Mouse (Mus musculus) CH12.LX (cell line): Measurements from ENCODE around the gene Serpine1. TPM values are rescaled to one million over a fixed set of nuclear protein-coding genes. Genes with fewer than 3 reads are reported as not detected.
A peak's percentile ranks its signal among the peaks of the same experiment; 100 is the strongest.

Source experiments
- DNase-seq: peaks from one replicate; pipeline ENCODE4 v3.0.0-alpha.2; 2013; ENCODE audit errors: extremely low read depth
- H3K27ac ChIP-seq: 2 replicates; pipeline ENCODE4 v1.5.1; 2012; ENCODE audit warnings: low read depth, mild to moderate bottlenecking, control low read depth, moderate library complexity; ENCODE audit not compliant: insufficient read depth
- H3K27me3 ChIP-seq: replicated peaks from 2 replicates; pipeline ENCODE3; 2012; ENCODE audit warnings: inconsistent platforms
- H3K36me3 ChIP-seq, 2 experiments: replicated peaks in 1 of 2; 2 replicates each; pipeline versions ENCODE3 to v1.6.1; 2012; ENCODE audit warnings: inconsistent platforms in 1 of 2, low read length in 1 of 2, mild to moderate bottlenecking in 1 of 2, mixed read lengths in 1 of 2, moderate library complexity in 1 of 2; ENCODE audit not compliant: control insufficient read depth in 1 of 2, insufficient read depth in 1 of 2
- H3K4me1 ChIP-seq, 2 experiments: 2 replicates each; pipeline ENCODE4 v1.6.1; 2012; ENCODE audit warnings: inconsistent platforms in 1 of 2, moderate library complexity in 1 of 2; ENCODE audit not compliant: insufficient read depth in 2 of 2, control insufficient read depth in 1 of 2
- H3K4me2 ChIP-seq: 2 replicates; pipeline ENCODE4 v1.6.1; 2012; ENCODE audit warnings: low read depth, mild to moderate bottlenecking, control low read depth; ENCODE audit not compliant: poor library complexity, insufficient read depth, severe bottlenecking
- H3K4me3 ChIP-seq, 3 experiments: fragments of 150-350 bp in 1 of 3; sonication (generic) in 1 of 3; replicated peaks in 1 of 3; 2 replicates each; pipeline versions ENCODE3 to v1.5.1; 2011 to 2012; ENCODE audit warnings: low read depth in 2 of 3, low read length in 2 of 3, mild to moderate bottlenecking in 2 of 3, moderate library complexity in 2 of 3, control low read depth in 1 of 3, improper control_type of control experiment in 1 of 3, inconsistent platforms in 1 of 3, mixed read lengths in 1 of 3; ENCODE audit not compliant: poor library complexity in 1 of 3
- H3K79me2 ChIP-seq: replicated peaks from 2 replicates; pipeline ENCODE4 v1.6.1; 2012; ENCODE audit warnings: mild to moderate bottlenecking, moderate library complexity; ENCODE audit not compliant: control insufficient read depth, poor library complexity, insufficient read depth, severe bottlenecking; ENCODE audit errors: extremely low read depth
- H3K9ac ChIP-seq: 2 replicates; pipeline ENCODE4 v1.6.1; 2012; ENCODE audit warnings: low read depth, mild to moderate bottlenecking, control low read depth, moderate library complexity; ENCODE audit not compliant: insufficient read depth
- H3K9me3 ChIP-seq: replicated peaks from 2 replicates; pipeline ENCODE3; 2012; ENCODE audit warnings: low read length, inconsistent platforms, mixed read lengths
- BHLHE40 ChIP-seq: IDR thresholded peaks from 2 replicates; pipeline ENCODE4 v1.6.1; 2011; ENCODE audit warnings: mild to moderate bottlenecking, low read depth, low read length, improper control_type of control experiment
- CHD2 ChIP-seq: IDR thresholded peaks from 2 replicates; pipeline ENCODE4 v1.6.1; 2011; ENCODE audit warnings: low read length, improper control_type of control experiment
- E2F4 ChIP-seq: IDR thresholded peaks from 2 replicates; pipeline ENCODE4 v1.6.1; 2011; ENCODE audit warnings: low read depth, low read length, improper control_type of control experiment; ENCODE audit not compliant: insufficient replicate concordance
- ETS1 ChIP-seq: conservative IDR thresholded peaks from 2 replicates; pipeline ENCODE4 v1.6.1; 2012; ENCODE audit warnings: low read depth, mild to moderate bottlenecking, inconsistent platforms, low read length, improper control_type of control experiment, moderate library complexity
- GABPA ChIP-seq: IDR thresholded peaks from 2 replicates; pipeline ENCODE4 v1.6.1; 2012; ENCODE audit warnings: low read depth, low read length, improper control_type of control experiment, inconsistent platforms; ENCODE audit not compliant: insufficient replicate concordance
- MAFK ChIP-seq: IDR thresholded peaks from 2 replicates; pipeline ENCODE4 v1.6.1; 2011; ENCODE audit warnings: low read length, improper control_type of control experiment; ENCODE audit not compliant: insufficient replicate concordance
- MEF2A ChIP-seq: IDR thresholded peaks from 2 replicates; pipeline ENCODE4 v1.6.1; 2014; ENCODE audit warnings: low read depth, mild to moderate bottlenecking, inconsistent platforms, low read length, improper control_type of control experiment, borderline replicate concordance
- NRF1 ChIP-seq: IDR thresholded peaks from 2 replicates; pipeline ENCODE4 v1.6.1; 2014; ENCODE audit warnings: low read depth, mild to moderate bottlenecking, inconsistent platforms, low read length, improper control_type of control experiment, moderate library complexity
- POLR2A ChIP-seq: IDR thresholded peaks from 2 replicates; pipeline ENCODE4 v1.6.1; 2011; ENCODE audit warnings: low read depth, mild to moderate bottlenecking, improper control_type of control experiment, low read length
- RAD21 ChIP-seq: IDR thresholded peaks from 2 replicates; pipeline ENCODE4 v1.6.1; 2011; ENCODE audit warnings: low read depth, mild to moderate bottlenecking, low read length, improper control_type of control experiment, moderate library complexity
- TBP ChIP-seq: conservative IDR thresholded peaks from 2 replicates; pipeline ENCODE4 v1.6.1; 2011; ENCODE audit warnings: low read depth, low read length, improper control_type of control experiment
- USF1 ChIP-seq: IDR thresholded peaks from 2 replicates; pipeline ENCODE4 v1.6.1; 2014; ENCODE audit warnings: low read depth, mild to moderate bottlenecking, inconsistent platforms, low read length, improper control_type of control experiment
- ZC3H11A ChIP-seq: IDR thresholded peaks from 2 replicates; pipeline ENCODE4 v1.6.1; 2012; ENCODE audit warnings: low read depth, mild to moderate bottlenecking, inconsistent platforms, low read length, improper control_type of control experiment
- dilution Hi-C: fragments of 300-500 bp; cut with MboI; formaldehyde crosslinking; loops from 2 replicates; pipeline ENCODE4 v1.14.3; 2020; ENCODE audit warnings: low sequenced_read_pairs; ENCODE audit not compliant: extremely low pct_unique_long_range_greater_than_20kb, extremely low pct_ligation_motif_present
- in situ Hi-C: fragments of 300-500 bp; cut with MboI; formaldehyde crosslinking; loops from 3 replicates; pipeline ENCODE4 v1.14.3; 2019; ENCODE audit warnings: low sequenced_read_pairs, low pct_ligation_motif_present, low pct_unique_long_range_greater_than_20kb, mixed read lengths
- polyA plus RNA-seq: library from polyadenylated mRNA; unstranded; fragments of >175 nt; gene quantifications from 2 replicates; pipeline ENCODE4 v1.2.1, GENCODE M21; 2012; ENCODE audit warnings: low read depth; ENCODE audit not compliant: insufficient read length
- total RNA-seq, 2 experiments: library from RNA; depleted of rRNA; stranded (reverse); fragments of 300-350 nt in 1 of 2; fragments of >200 nt in 1 of 2; gene quantifications; 2 replicates each; pipeline ENCODE4 v1.2.3; 2012 to 2014

Serpine1 gene
- total and polyA plus RNA-seq, 3 experiments, result 0.51 to 1.8 (median 0.61) TPM

- no peak for DNase-seq
- Histone ChIP-seq H3K4me2 (no peak overlapping the region), H3K79me2 (no peaks in the 10 kb centered on the region), H3K4me1 (peaks cover 16 to 37% of the 10 kb centered on the region in 2 experiments), H3K9me3 (peaks cover 16% of the 10 kb centered on the region), H3K27ac (no peak overlapping the region), H3K9ac (no peak overlapping the region), H3K27me3 (peaks cover 75% of the 10 kb centered on the region), H3K4me3 (no peak overlapping the region), H3K36me3 (no peaks in the 10 kb centered on the region)
- TF ChIP-seq BHLHE40, result peak; percentile 44; the same call in 1 of the 2 replicates
- TF ChIP-seq RAD21, result no peak
- no peak for TF ChIP-seq CHD2
- in situ Hi-C loops (loop anchor here (10.0 kb wide), 1 partner anchor 86 kb away; the partner anchor contains the start of gene Trim56), dilution Hi-C loops (no loop called here)
Observed at GRCm38 (mm10) chr5:137028561-137029272, 43.4 kb downstream of the Serpine1 start.

GRCm38 (mm10) chr5:137026092-137026491 lies 46.0 kb downstream of the Serpine1 start, which contains the start of gene Vgf:
Vgf (plus strand) TSS chr5:137026392.
- no peaks in the 10 kb centered on the region for H3K79me2 ChIP-seq
- no peak for DNase-seq
- peaks cover 16% of the 10 kb centered on the region for H3K9me3 ChIP-seq
- TF ChIP-seq ETS1 (no peak), USF1 (no peak), GABPA (no peak), NRF1 (no peak), E2F4 (no peak), MEF2A (no peak), MAFK (no peak), ZC3H11A (no peak), POLR2A (no peak), TBP (no peak)
- TF ChIP-seq, all 38 proteins: peak for 0
- peaks cover 8 to 19% of the 10 kb centered on the region in 2 experiments for H3K4me1 ChIP-seq
- in situ Hi-C loops (loop anchor here (10.0 kb wide), 1 partner anchor 89 kb away; the partner anchor contains the start of gene Trim56), dilution Hi-C loops (no loop called here)
- no peak within 1 kb of the TSS for H3K9ac ChIP-seq
- peak within 1 kb of the TSS in 1 of 3 experiments; percentile 23 for H3K4me3 ChIP-seq
- H3K4me2 ChIP-seq, result peak within 1 kb of the TSS; percentile 65
- peaks cover 87% of the 10 kb centered on the region for H3K27me3 ChIP-seq
- H3K36me3 ChIP-seq, result no peaks in the 10 kb centered on the region
- no peak within 1 kb of the TSS for H3K27ac ChIP-seq
